Mouse (Mus musculus) MEL (cell line): Measurements from ENCODE around the gene Usf1. TPM values are rescaled to one million over a fixed set of nuclear protein-coding genes. Genes with fewer than 3 reads are reported as not detected.

ENCODE experiments used
- DNase-seq: peaks from one replicate; pipeline ENCODE4 v3.0.0; 2011; ENCODE audit warnings: low read depth, low spot score
- H3K27ac ChIP-seq: 2 replicates; pipeline ENCODE4 v1.5.1; 2012; ENCODE audit warnings: low read depth, mild to moderate bottlenecking, control low read depth, low read length, moderate library complexity; ENCODE audit not compliant: control insufficient read depth
- H3K27me3 ChIP-seq, 2 experiments: fragments of 150-350 bp in 1 of 2; sonication (generic) in 1 of 2; 2 replicates each; pipeline ENCODE4 v1.6.1; 2012; ENCODE audit warnings: low read length in 2 of 2, mild to moderate bottlenecking in 2 of 2, improper control_type of control experiment in 1 of 2, moderate library complexity in 1 of 2; ENCODE audit not compliant: insufficient read depth in 2 of 2, control insufficient read depth in 1 of 2
- H3K36me3 ChIP-seq, 2 experiments: 2 replicates each; pipeline ENCODE4 v1.6.1; 2012 to 2014; ENCODE audit warnings: low read length in 2 of 2, improper control_type of control experiment in 1 of 2, inconsistent platforms in 1 of 2, mild to moderate bottlenecking in 1 of 2; ENCODE audit not compliant: insufficient read depth in 2 of 2, control insufficient read depth in 1 of 2
- H3K4me1 ChIP-seq, 2 experiments: fragments of 150-350 bp in 1 of 2; sonication (generic) in 1 of 2; 2 replicates each; pipeline ENCODE4 v1.6.1; 2012; ENCODE audit warnings: low read length in 2 of 2, improper control_type of control experiment in 1 of 2, mild to moderate bottlenecking in 1 of 2; ENCODE audit not compliant: insufficient read depth in 2 of 2, control insufficient read depth in 1 of 2
- H3K4me3 ChIP-seq, 2 experiments: fragments of 150-350 bp in 1 of 2; sonication (generic) in 1 of 2; 2 replicates each; pipeline ENCODE4 v1.5.1; 2012; ENCODE audit warnings: low read depth in 2 of 2, low read length in 2 of 2, mild to moderate bottlenecking in 2 of 2, moderate library complexity in 2 of 2, control low read depth in 1 of 2, improper control_type of control experiment in 1 of 2; ENCODE audit not compliant: control insufficient read depth in 1 of 2, insufficient read depth in 1 of 2
- H3K79me2 ChIP-seq: 2 replicates; pipeline ENCODE4 v1.6.1; 2012; ENCODE audit warnings: mild to moderate bottlenecking, low read length, moderate library complexity; ENCODE audit not compliant: control insufficient read depth, poor library complexity, insufficient read depth
- H3K9ac ChIP-seq: 2 replicates; pipeline ENCODE4 v1.6.1; 2012; ENCODE audit warnings: low read depth, mild to moderate bottlenecking, control low read depth, low read length, moderate library complexity; ENCODE audit not compliant: control insufficient read depth, poor library complexity, severe bottlenecking
- H3K9me3 ChIP-seq: fragments of 150-350 bp; sonication (generic); replicated peaks from 2 replicates; pipeline ENCODE4 v1.6.1; 2012; ENCODE audit warnings: mild to moderate bottlenecking, low read length, improper control_type of control experiment, moderate library complexity; ENCODE audit not compliant: insufficient read depth
- CHD1 ChIP-seq: IDR thresholded peaks from 2 replicates; pipeline ENCODE4 v1.6.1; 2012; ENCODE audit warnings: low read depth, mild to moderate bottlenecking, inconsistent platforms, low read length, improper control_type of control experiment
- CHD2 ChIP-seq: IDR thresholded peaks from 2 replicates; pipeline ENCODE4 v1.6.1; 2011; ENCODE audit warnings: low read length, improper control_type of control experiment
- E2F4 ChIP-seq: IDR thresholded peaks from 2 replicates; pipeline ENCODE4 v1.6.1; 2011; ENCODE audit warnings: low read depth, low read length, improper control_type of control experiment, borderline replicate concordance
- ELF1 ChIP-seq: IDR thresholded peaks from 2 replicates; pipeline ENCODE4 v1.6.1; 2014; ENCODE audit warnings: low read depth, mild to moderate bottlenecking, inconsistent platforms, low read length, improper control_type of control experiment, moderate library complexity
- EP300 ChIP-seq, 2 experiments: IDR thresholded peaks; 2 replicates each; pipeline ENCODE4 v1.6.1; 2011; ENCODE audit warnings: improper control_type of control experiment in 2 of 2, low read length in 2 of 2, low read depth in 1 of 2, mild to moderate bottlenecking in 1 of 2
- ETS1 ChIP-seq: IDR thresholded peaks from 2 replicates; pipeline ENCODE4 v1.6.1; 2012; ENCODE audit warnings: low read depth, mild to moderate bottlenecking, inconsistent platforms, low read length, improper control_type of control experiment, moderate library complexity
- MAFK ChIP-seq: IDR thresholded peaks from 2 replicates; pipeline ENCODE4 v1.6.1; 2011; ENCODE audit warnings: low read depth, mild to moderate bottlenecking, low read length, improper control_type of control experiment, borderline replicate concordance
- MAX ChIP-seq: IDR thresholded peaks from 2 replicates; pipeline ENCODE4 v1.6.1; 2011; ENCODE audit warnings: low read length, improper control_type of control experiment
- MAZ ChIP-seq: IDR thresholded peaks from 2 replicates; pipeline ENCODE4 v1.6.1; 2012; ENCODE audit warnings: low read depth, mild to moderate bottlenecking, inconsistent platforms, low read length, improper control_type of control experiment
- MYB ChIP-seq: IDR thresholded peaks from 2 replicates; pipeline ENCODE4 v1.6.1; 2011; ENCODE audit warnings: mild to moderate bottlenecking, low read depth, low read length, improper control_type of control experiment
- NELFE ChIP-seq: IDR thresholded peaks from 2 replicates; pipeline ENCODE4 v1.6.1; 2011; ENCODE audit warnings: low read depth, low read length, improper control_type of control experiment
- NRF1 ChIP-seq: IDR thresholded peaks from 2 replicates; pipeline ENCODE4 v1.6.1; 2014; ENCODE audit warnings: low read depth, mild to moderate bottlenecking, inconsistent platforms, low read length, improper control_type of control experiment, moderate library complexity; ENCODE audit not compliant: poor library complexity, insufficient read depth, severe bottlenecking
- POLR2A ChIP-seq, 2 experiments: IDR thresholded peaks; 2 replicates each; pipeline ENCODE4 v1.6.1; 2011 to 2012; ENCODE audit warnings: low read length in 2 of 2, mild to moderate bottlenecking in 2 of 2, control low read depth in 1 of 2, improper control_type of control experiment in 1 of 2, low read depth in 1 of 2, moderate library complexity in 1 of 2; ENCODE audit not compliant: control insufficient read depth in 1 of 2, insufficient read depth in 1 of 2, poor library complexity in 1 of 2
- POLR2AphosphoS2 ChIP-seq: IDR thresholded peaks from 2 replicates; pipeline ENCODE4 v1.6.1; 2011; ENCODE audit warnings: low read length, improper control_type of control experiment
- RCOR1 ChIP-seq: IDR thresholded peaks from 2 replicates; pipeline ENCODE4 v1.6.1; 2012; ENCODE audit warnings: low read depth, mild to moderate bottlenecking, inconsistent platforms, low read length, improper control_type of control experiment
- SIN3A ChIP-seq: IDR thresholded peaks from 2 replicates; pipeline ENCODE4 v1.6.1; 2012; ENCODE audit warnings: low read length, improper control_type of control experiment, inconsistent platforms
- SMC3 ChIP-seq: IDR thresholded peaks from 2 replicates; pipeline ENCODE4 v1.6.1; 2011; ENCODE audit warnings: low read depth, low read length, improper control_type of control experiment
- TBP ChIP-seq: IDR thresholded peaks from 2 replicates; pipeline ENCODE4 v1.8.0; 2011; ENCODE audit warnings: low read depth, low read length, improper control_type of control experiment
- USF2 ChIP-seq, 2 experiments: IDR thresholded peaks; 2 replicates each; pipeline ENCODE4 v1.6.1; 2011 to 2012; ENCODE audit warnings: improper control_type of control experiment in 2 of 2, low read length in 2 of 2, borderline replicate concordance in 1 of 2, inconsistent platforms in 1 of 2, low read depth in 1 of 2, mild to moderate bottlenecking in 1 of 2; ENCODE audit not compliant: insufficient read depth in 1 of 2
- ZC3H11A ChIP-seq: IDR thresholded peaks from 2 replicates; pipeline ENCODE4 v1.6.1; 2012; ENCODE audit warnings: low read depth, mild to moderate bottlenecking, inconsistent platforms, low read length, improper control_type of control experiment
- polyA plus RNA-seq, 2 experiments: library from polyadenylated mRNA; stranded (reverse) in 1 of 2; unstranded in 1 of 2; fragments of >175 nt in 1 of 2; fragments of >200 nt in 1 of 2; gene quantifications; 2 replicates each; pipeline versions ENCODE4 v1.2.1 to v1.2.4; 2012; ENCODE audit warnings: low replicate concordance in 2 of 2, low read depth in 1 of 2; ENCODE audit not compliant: insufficient read length in 2 of 2, insufficient read depth in 1 of 2, missing spikeins in 1 of 2
- total RNA-seq: library from RNA; depleted of rRNA; stranded (reverse); fragments of 300-350 nt; gene quantifications from 2 replicates; pipeline ENCODE4 v1.2.3, GENCODE M21; 2012

Usf1 gene
- total and polyA plus RNA-seq, 3 experiments = 55.0 to 56.0 TPM; not detected in 1

GRCm38 (mm10) chr1:171435288-171435814 is 24.2 kb downstream of the Usf1 start:
- Histone ChIP-seq H3K27ac (no peak overlapping the region), H3K4me1 (peaks cover 0 to 6% of the 10 kb centered on the region in 2 experiments; a peak in 1 of 4 replicates), H3K79me2 (no peaks in the 10 kb centered on the region), H3K4me3 (no peak overlapping the region), H3K36me3 (peaks cover 0 to 2% of the 10 kb centered on the region in 2 experiments; a peak in 1 of 4 replicates), H3K27me3 (peaks cover 3 to 4% of the 10 kb centered on the region in 2 experiments; a peak in 2 of 4 replicates), H3K9ac (no peak overlapping the region), H3K9me3 (no peaks in the 10 kb centered on the region)
- TF ChIP-seq CHD1 (no peak), ZC3H11A (no peak), NELFE (no peak), ELF1 (no peak), POLR2A (IDR thresholded peaks at IDR 0.05; ENCODE audit: control insufficient read depth in 1 of 2, insufficient read depth in 1 of 2, low read depth in 1 of 2, low read length in 2 of 2, poor library complexity in 1 of 2) (no peak), MYB (no peak), CHD2 (no peak), MAX (no peak), ETS1 (no peak), MAFK (no peak), USF2 (IDR thresholded peaks at IDR 0.05; ENCODE audit: borderline replicate concordance in 1 of 2, insufficient read depth in 1 of 2, low read depth in 1 of 2, low read length in 2 of 2) (no peak), TBP (no peak), RCOR1 (no peak), E2F4 (no peak), NRF1 (no peak)
- no peak for DNase-seq

- DNase-seq = no peak
- TF ChIP-seq MAZ (no peak), POLR2AphosphoS2 (no peak), CHD2 (no peak), E2F4 (no peak), SMC3 (no peak), EP300 (IDR thresholded peaks at IDR 0.05; ENCODE audit: low read depth in 1 of 2, low read length in 2 of 2) (no peak), SIN3A (no peak)
- peaks cover 0 to 11% of the 10 kb centered on the region in 2 experiments; a peak in 2 of 4 replicates for H3K4me1 ChIP-seq
- H3K9me3 ChIP-seq = no peaks in the 10 kb centered on the region
- no peak overlapping the region for H3K27ac ChIP-seq
- no peaks in the 10 kb centered on the region for H3K79me2 ChIP-seq
- H3K4me3 ChIP-seq = no peak overlapping the region
- peaks cover 0 to 2% of the 10 kb centered on the region in 2 experiments; a peak in 1 of 4 replicates for H3K36me3 ChIP-seq
- no peak overlapping the region for H3K9ac ChIP-seq
- H3K27me3 ChIP-seq = peaks cover 3 to 4% of the 10 kb centered on the region in 2 experiments; a peak in 2 of 4 replicates
Measured at GRCm38 (mm10) chr1:171435974-171436373, 24.9 kb downstream of the Usf1 start.
